Mouse (Mus musculus) neural tube, embryonic 12.5 days (tissue): ENCODE data around the gene Zmat5. TPM values are rescaled to one million over a fixed set of nuclear protein-coding genes. Genes with fewer than 3 reads are reported as not detected.

ENCODE experiments used
- ATAC-seq: fragments of 200-750 bp; cut with Nextera tagmentation; 2 replicates; pipeline ENCODE4 v1.8.0; 2017; ENCODE audit warnings: low read depth, mild to moderate bottlenecking, moderate TSS enrichment, moderate library complexity; ENCODE audit not compliant: low FRiP score
- H3K27ac ChIP-seq: fragments of 300-500 bp; sonication (generic); 2 replicates; pipeline ENCODE4 v1.5.1; 2016
- H3K27me3 ChIP-seq: fragments of 300-500 bp; sonication (generic); replicated peaks from 2 replicates; pipeline ENCODE4 v1.6.1; 2016; ENCODE audit warnings: mild to moderate bottlenecking
- H3K36me3 ChIP-seq: fragments of 300-500 bp; sonication (generic); 2 replicates; pipeline ENCODE4 v1.6.1; 2016; ENCODE audit warnings: mild to moderate bottlenecking
- H3K4me1 ChIP-seq: fragments of 300-500 bp; sonication (generic); 2 replicates; pipeline ENCODE4 v1.6.1; 2016
- H3K4me2 ChIP-seq: fragments of 300-500 bp; sonication (generic); replicated peaks from 2 replicates; pipeline ENCODE4 v1.6.1; 2016; ENCODE audit warnings: mild to moderate bottlenecking
- H3K4me3 ChIP-seq: fragments of 300-500 bp; sonication (generic); 2 replicates; pipeline ENCODE4 v1.5.1; 2016
- H3K9ac ChIP-seq: fragments of 300-500 bp; sonication (generic); 2 replicates; pipeline ENCODE4 v1.6.1; 2016; ENCODE audit warnings: mild to moderate bottlenecking
- H3K9me3 ChIP-seq: fragments of 300-500 bp; sonication (generic); 2 replicates; pipeline ENCODE4 v1.6.1; 2016; ENCODE audit warnings: mild to moderate bottlenecking
- WGBS: fragments of 180-500 bp; shearing (Covaris S2); methylation state at CpG from one replicate; pipeline ENCODE4 v1.1.7; 2016; 5-methylcytosine and 5-hydroxymethylcytosine counted together
- polyA plus RNA-seq: library from polyadenylated mRNA; unstranded; fragments of >200 nt; fragmentation: Nextera tagmentation; extraction: Ambion mirVana; gene quantifications from 2 replicates; pipeline ENCODE4 v1.2.1, GENCODE M21; 2016

Gene Zmat5
- polyA plus RNA-seq, 1 experiment from 2014 or later, result 82.7 TPM

DNA sequence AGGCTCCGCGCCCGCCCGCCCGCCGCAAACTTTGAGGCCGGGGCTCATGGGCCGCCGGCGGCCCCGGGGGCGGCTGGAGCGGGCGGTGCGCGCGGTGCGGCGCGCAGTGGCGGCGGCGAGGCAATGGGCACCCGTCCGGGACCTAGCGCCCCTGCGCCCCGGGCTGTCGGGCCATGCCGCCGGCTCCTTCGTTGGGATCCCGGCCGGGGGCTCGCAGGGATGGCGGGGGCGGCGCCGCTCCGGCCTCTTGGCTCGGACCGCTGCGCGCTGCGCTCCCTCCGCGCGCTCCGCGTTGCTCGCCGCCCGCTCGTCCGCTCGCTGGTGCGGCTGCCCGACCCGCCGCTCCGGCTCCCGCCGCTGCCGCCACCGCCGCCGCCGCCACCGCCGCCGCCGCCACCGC is 42.3 kb downstream of the Zmat5 start, which contains the start of gene Cabp7:
Gene Cabp7 (minus strand): TSS at position 46 of the 400 bp plus-strand sequence.
- Histone ChIP-seq H3K4me3 (peak within 1 kb of the TSS; percentile 66), H3K4me1 (peaks cover 46% of the 10 kb centered on the region), H3K9me3 (no peaks in the 10 kb centered on the region), H3K27me3 (peaks cover 71% of the 10 kb centered on the region), H3K4me2 (peak within 1 kb of the TSS; percentile 98), H3K36me3 (no peaks in the 10 kb centered on the region), H3K27ac (no peak within 1 kb of the TSS), H3K9ac (peak within 1 kb of the TSS; percentile 58)
- 0 out of 2 replicates have a peak, but pooled peaks have one; percentile 8 for ATAC-seq
- under 1% methylated on average over 50 of the region's 73 CpGs for WGBS

DNA sequence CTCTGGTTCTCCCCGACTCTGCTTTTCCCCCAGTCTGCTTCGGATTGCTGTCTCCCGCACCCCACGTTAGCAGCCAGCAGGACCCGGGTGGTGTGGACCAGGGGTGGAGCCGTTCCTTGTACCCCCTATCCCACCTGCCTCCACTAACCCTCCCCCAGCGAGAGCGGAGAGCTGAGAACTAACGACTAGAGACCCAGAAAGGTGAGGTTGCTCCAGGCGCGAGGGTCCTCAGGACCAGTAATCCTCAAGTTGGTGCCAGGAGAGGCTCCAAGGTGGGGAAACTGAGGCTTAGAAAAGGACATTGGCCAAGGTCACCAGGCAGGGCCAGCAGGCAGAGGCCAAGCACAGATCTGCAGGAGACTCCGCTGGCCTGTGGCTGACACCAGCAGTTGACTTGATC is 42.8 kb downstream of the Zmat5 start:
- Histone ChIP-seq H3K27ac (no peak overlapping the region), H3K36me3 (no peaks in the 10 kb centered on the region), H3K9me3 (no peaks in the 10 kb centered on the region), H3K4me2 (peak overlapping the region; percentile 98), H3K4me1 (peaks cover 46% of the 10 kb centered on the region), H3K9ac (peak overlapping the region; percentile 58; the same call in 1 of the 2 replicates), H3K4me3 (peak overlapping the region; percentile 66), H3K27me3 (peaks cover 71% of the 10 kb centered on the region)
- 2% methylated on average over 12 of the region's 12 CpGs for WGBS
- no peak for ATAC-seq

DNA sequence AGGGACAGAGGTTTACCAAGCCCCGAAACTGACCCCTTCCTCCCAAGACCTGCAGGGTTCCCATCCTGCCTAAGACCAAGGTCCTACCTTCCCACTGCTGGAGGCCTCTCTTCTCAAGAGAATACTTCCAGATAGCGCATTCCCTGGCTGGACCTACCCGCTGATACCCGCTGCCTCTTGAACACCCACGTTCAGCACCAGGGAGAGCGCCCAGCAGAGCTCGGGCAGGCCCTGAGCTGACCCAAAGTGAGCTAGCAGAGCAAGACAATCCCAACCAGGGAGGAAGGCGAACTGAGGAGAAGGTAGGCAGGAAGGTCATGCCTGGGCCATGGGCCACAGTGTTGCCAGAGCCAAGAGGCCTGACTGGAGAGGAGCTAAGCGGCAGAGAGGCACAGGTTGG is 45.8 kb downstream of the Zmat5 start:
- Histone ChIP-seq H3K4me1 (peaks cover 44% of the 10 kb centered on the region), H3K9me3 (0 out of 2 replicates have a peak, but pooled peaks cover 4% of the 10 kb centered on the region), H3K36me3 (no peaks in the 10 kb centered on the region), H3K4me2 (no peak overlapping the region), H3K27ac (no peak overlapping the region), H3K9ac (no peak overlapping the region), H3K27me3 (peaks cover 52% of the 10 kb centered on the region), H3K4me3 (no peak overlapping the region)
- no peak for ATAC-seq
- WGBS, result 9% methylated on average over 9 of the region's 9 CpGs

- Histone ChIP-seq H3K4me3 (no peak overlapping the region), H3K9ac (no peak overlapping the region), H3K27me3 (peaks cover 28% of the 10 kb centered on the region), H3K4me2 (no peak overlapping the region), H3K9me3 (0 out of 2 replicates have a peak, but pooled peaks cover 4% of the 10 kb centered on the region), H3K27ac (no peak overlapping the region), H3K4me1 (peaks cover 39% of the 10 kb centered on the region), H3K36me3 (no peaks in the 10 kb centered on the region)
- 0 out of 2 replicates have a peak, but pooled peaks have one; percentile 11 for ATAC-seq
- 24% methylated on average over 10 of the region's 10 CpGs for WGBS
Measured at GRCm38 (mm10) chr11:4752836-4753235, 48.4 kb downstream of the Zmat5 start.

DNA sequence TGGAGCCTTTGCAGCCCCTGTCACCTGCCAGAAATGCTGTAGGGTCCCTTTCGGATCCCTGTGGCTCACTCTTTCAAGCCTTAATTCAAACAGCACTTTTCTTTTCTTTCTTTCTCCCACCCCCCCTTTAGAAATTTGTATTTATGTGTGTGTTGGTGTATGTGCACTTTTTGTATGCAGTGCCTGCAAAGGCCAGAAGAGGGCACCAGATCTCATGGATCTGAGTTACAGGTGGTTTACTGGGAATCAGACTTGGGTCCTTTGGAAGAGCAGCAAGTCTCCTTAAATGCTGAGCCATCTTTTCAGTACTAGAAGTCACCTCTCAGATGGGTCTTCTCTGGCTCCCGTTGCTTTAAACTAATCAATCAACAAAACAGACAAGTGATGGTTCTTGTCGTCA is 49.6 kb downstream of the Zmat5 start:
- no peaks in the 10 kb centered on the region for H3K36me3 ChIP-seq
- WGBS, result 90% methylated on average over 3 of the region's 3 CpGs
- 0 out of 2 replicates have a peak, but pooled peaks cover 4% of the 10 kb centered on the region for H3K9me3 ChIP-seq
- no peak overlapping the region for H3K27ac ChIP-seq
- H3K4me3 ChIP-seq, result no peak overlapping the region
- H3K4me1 ChIP-seq, result peaks cover 32% of the 10 kb centered on the region
- H3K4me2 ChIP-seq, result no peak overlapping the region
- H3K27me3 ChIP-seq, result peaks cover 18% of the 10 kb centered on the region
- no peak for ATAC-seq
- H3K9ac ChIP-seq, result no peak overlapping the region

DNA sequence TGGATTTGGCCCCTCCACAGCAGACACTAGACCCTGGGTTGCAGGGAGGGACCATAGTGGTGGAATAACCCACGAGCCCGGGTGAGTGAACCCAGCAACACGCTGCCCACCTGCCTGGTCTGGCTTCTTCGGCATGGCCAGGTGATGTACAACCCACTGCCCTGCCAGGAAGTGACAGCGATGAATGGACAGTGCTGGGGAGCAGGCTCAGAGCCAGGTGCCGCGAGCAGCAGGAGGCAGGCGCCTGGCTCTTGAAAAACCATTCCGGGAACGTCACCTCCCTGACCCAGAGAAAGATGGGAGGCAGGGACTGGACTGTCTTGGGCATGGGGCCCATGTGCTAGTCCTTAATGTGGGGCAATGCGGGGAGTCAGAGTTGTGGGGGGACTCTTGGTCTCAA is 50.4 kb downstream of the Zmat5 start:
- WGBS, result 71% methylated on average over 11 of the region's 11 CpGs
- Histone ChIP-seq H3K4me3 (no peak overlapping the region), H3K4me1 (peaks cover 31% of the 10 kb centered on the region), H3K27ac (no peak overlapping the region), H3K27me3 (peaks cover 11% of the 10 kb centered on the region), H3K9me3 (0 out of 2 replicates have a peak, but pooled peaks cover 4% of the 10 kb centered on the region), H3K36me3 (no peaks in the 10 kb centered on the region), H3K4me2 (no peak overlapping the region), H3K9ac (no peak overlapping the region)
- ATAC-seq, result no peak

GRCm38 (mm10) chr11:4756460-4756859 is 52.0 kb downstream of the Zmat5 start:
- peaks cover 3% of the 10 kb centered on the region; the same call in 1 of the 2 replicates for H3K27me3 ChIP-seq
- 72% methylated on average over 9 of the region's 9 CpGs for WGBS
- peaks cover 30% of the 10 kb centered on the region for H3K4me1 ChIP-seq
- no peak for ATAC-seq
- H3K4me3 ChIP-seq, result no peak overlapping the region
- H3K9ac ChIP-seq, result no peak overlapping the region
- 0 out of 2 replicates have a peak, but pooled peaks cover 4% of the 10 kb centered on the region for H3K9me3 ChIP-seq
- no peak overlapping the region for H3K4me2 ChIP-seq
- H3K27ac ChIP-seq, result no peak overlapping the region
- H3K36me3 ChIP-seq, result no peaks in the 10 kb centered on the region

- ATAC-seq, result peak; percentile 65
- Histone ChIP-seq H3K27ac (no peak overlapping the region), H3K27me3 (peaks cover 3% of the 10 kb centered on the region; the same call in 1 of the 2 replicates), H3K4me3 (no peak overlapping the region), H3K4me2 (no peak overlapping the region), H3K9ac (no peak overlapping the region), H3K36me3 (no peaks in the 10 kb centered on the region), H3K9me3 (0 out of 2 replicates have a peak, but pooled peaks cover 4% of the 10 kb centered on the region), H3K4me1 (peaks cover 36% of the 10 kb centered on the region)
- 32% methylated on average over 11 of the region's 11 CpGs for WGBS
Measured at GRCm38 (mm10) chr11:4756984-4757788, 52.7 kb downstream of the Zmat5 start.

DNA sequence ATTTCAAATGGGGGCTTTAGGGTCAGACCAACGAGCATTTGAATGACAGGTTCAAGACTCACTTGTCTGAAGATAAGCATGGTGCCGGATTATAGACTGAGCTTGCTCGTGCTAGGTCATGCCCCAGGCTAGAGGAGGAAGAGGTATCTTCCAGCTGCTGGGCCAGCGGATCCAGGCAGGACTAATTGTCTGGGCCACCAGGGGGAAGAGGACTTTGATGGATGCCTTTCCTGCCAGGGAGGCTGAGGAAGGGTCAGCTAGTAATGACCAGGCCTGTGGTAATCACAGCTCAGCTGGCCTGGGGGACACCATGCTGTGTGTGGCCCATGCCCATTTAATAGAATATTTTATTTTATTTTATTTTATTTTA is 53.3 kb downstream of the Zmat5 start:
- Histone ChIP-seq H3K4me1 (peaks cover 41% of the 10 kb centered on the region), H3K9ac (no peak overlapping the region), H3K27me3 (peaks cover 3% of the 10 kb centered on the region; the same call in 1 of the 2 replicates), H3K27ac (no peak overlapping the region), H3K9me3 (0 out of 2 replicates have a peak, but pooled peaks cover 4% of the 10 kb centered on the region), H3K4me2 (no peak overlapping the region), H3K4me3 (no peak overlapping the region), H3K36me3 (no peaks in the 10 kb centered on the region)
- peak; percentile 21; the same call in 1 of the 2 replicates for ATAC-seq
- WGBS, result 7% methylated on average over 4 of the region's 4 CpGs

DNA sequence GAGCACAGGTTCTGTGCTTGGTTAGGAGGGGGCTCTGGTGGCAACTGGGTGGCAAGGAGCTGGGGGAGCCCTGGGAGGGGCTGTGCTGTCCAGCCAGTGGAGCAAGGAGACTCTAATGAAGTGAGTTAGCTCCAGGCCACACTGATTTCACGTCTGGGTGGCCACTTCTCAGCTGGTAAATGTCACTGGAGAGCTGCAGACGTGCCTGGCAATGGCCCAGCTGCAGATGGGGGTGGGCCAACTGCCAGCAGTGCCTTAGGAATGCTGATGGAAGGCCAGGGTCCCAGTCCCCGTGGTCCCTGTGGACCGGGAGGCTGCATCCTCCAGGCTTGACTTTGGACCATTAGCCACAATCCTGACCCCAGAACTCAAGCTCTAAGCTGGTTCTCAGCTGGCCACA is 56.0 kb downstream of the Zmat5 start:
- ATAC-seq, result no peak
- H3K9me3 ChIP-seq, result no peaks in the 10 kb centered on the region
- peaks cover 49% of the 10 kb centered on the region for H3K4me1 ChIP-seq
- no peak overlapping the region for H3K4me3 ChIP-seq
- 20% methylated on average over 4 of the region's 4 CpGs for WGBS
- H3K4me2 ChIP-seq, result no peak overlapping the region
- no peak overlapping the region for H3K27ac ChIP-seq
- H3K27me3 ChIP-seq, result peaks cover 3% of the 10 kb centered on the region; the same call in 1 of the 2 replicates
- H3K9ac ChIP-seq, result no peak overlapping the region
- H3K36me3 ChIP-seq, result no peaks in the 10 kb centered on the region

GRCm38 (mm10) chr11:4761991-4762390 is 57.5 kb downstream of the Zmat5 start:
- WGBS, result 11% methylated on average over 6 of the region's 6 CpGs
- no peaks in the 10 kb centered on the region for H3K9me3 ChIP-seq
- H3K27ac ChIP-seq, result 0 out of 2 replicates have a peak overlapping the region, but pooled peaks have one; percentile 3
- no peak overlapping the region for H3K9ac ChIP-seq
- ATAC-seq, result no peak
- H3K4me2 ChIP-seq, result no peak overlapping the region
- no peak overlapping the region for H3K4me3 ChIP-seq
- H3K36me3 ChIP-seq, result 0 out of 2 replicates have a peak, but pooled peaks cover 2% of the 10 kb centered on the region
- peaks cover 42% of the 10 kb centered on the region for H3K4me1 ChIP-seq
- peaks cover 3% of the 10 kb centered on the region; the same call in 1 of the 2 replicates for H3K27me3 ChIP-seq

GRCm38 (mm10) chr11:4762511-4762910 is 58.0 kb downstream of the Zmat5 start:
- H3K9ac ChIP-seq, result no peak overlapping the region
- peaks cover 37% of the 10 kb centered on the region for H3K4me1 ChIP-seq
- H3K27me3 ChIP-seq, result peaks cover 3% of the 10 kb centered on the region; the same call in 1 of the 2 replicates
- 21% methylated on average over 2 of the region's 2 CpGs for WGBS
- no peak for ATAC-seq
- H3K36me3 ChIP-seq, result peaks cover 5% of the 10 kb centered on the region; the same call in 1 of the 2 replicates
- H3K27ac ChIP-seq, result no peak overlapping the region
- H3K9me3 ChIP-seq, result no peaks in the 10 kb centered on the region
- no peak overlapping the region for H3K4me2 ChIP-seq
- no peak overlapping the region for H3K4me3 ChIP-seq
